ENCODE assay signal across 16 mouse cellular contexts in genomic region chr2:93174159-93174558, GRCm38 (mm10). TPM values are rescaled to one million over a fixed set of nuclear protein-coding genes. Genes with fewer than 3 reads are reported as not detected.
DNase-seq lines count a peak whose midpoint lies in the region; ATAC-seq and TF ChIP-seq lines count a peak whose summit lies in the region.
"Had no signal": no experiment of that assay in that cellular context is flagged by ENCODE, and none has a peak within 500 bp of the region (broad histone marks: within the 10 kb centered on the region; RNA-seq: fewer than 3 reads in every experiment).

No protein-coding gene starts in this region.

- TF ChIP-seq EP300 in lung, postnatal 0 days (IDR thresholded peaks at IDR 0.05), result no peak

- H3K4me2 ChIP-seq in hindbrain, embryonic 12.5 days (replicated peaks), result no peak overlapping the region
- H3K4me2 ChIP-seq in hindbrain, embryonic 14.5 days (replicated peaks), result no peak overlapping the region
- H3K4me2 ChIP-seq in midbrain, embryonic 12.5 days (replicated peaks), result peak overlapping the region; percentile 15; the same call in 1 of the 2 replicates
- no peak overlapping the region for H3K4me2 ChIP-seq in lung, postnatal 0 days (replicated peaks; ENCODE audit: low read depth, low read length)
- H3K4me2 ChIP-seq: heart, embryonic 12.5 days; lung, embryonic 14.5 days; stomach, embryonic 15.5 days had no signal

- peak overlapping the region; percentile 60 for H3K27ac ChIP-seq in hindbrain, embryonic 12.5 days
- H3K27ac ChIP-seq in hindbrain, embryonic 14.5 days, result no peak overlapping the region
- peak overlapping the region; percentile 93 for H3K27ac ChIP-seq in midbrain, embryonic 12.5 days (replicated peaks)
- H3K27ac ChIP-seq in lung, postnatal 0 days (ENCODE audit: low read length), result no peak overlapping the region
- H3K27ac ChIP-seq: stomach, embryonic 15.5 days had no signal

- H3K4me1 ChIP-seq in hindbrain, embryonic 12.5 days, result peaks cover 79% of the 10 kb centered on the region
- peaks cover 41% of the 10 kb centered on the region for H3K4me1 ChIP-seq in hindbrain, embryonic 14.5 days (replicated peaks; ENCODE audit: control insufficient read depth, insufficient read depth, low read length)
- H3K4me1 ChIP-seq in midbrain, embryonic 12.5 days, result peaks cover 72% of the 10 kb centered on the region
- peaks cover 10% of the 10 kb centered on the region; the same call in 1 of the 2 replicates for H3K4me1 ChIP-seq in lung, postnatal 0 days (ENCODE audit: insufficient read depth, low read depth, low read length)

- peaks cover 7% of the 10 kb centered on the region; the same call in 1 of the 2 replicates for H3K27me3 ChIP-seq in hindbrain, embryonic 12.5 days
- no peaks in the 10 kb centered on the region for H3K27me3 ChIP-seq in hindbrain, embryonic 14.5 days (ENCODE audit: control insufficient read depth, insufficient read depth, low read length)
- peaks cover 15% of the 10 kb centered on the region for H3K27me3 ChIP-seq in midbrain, embryonic 12.5 days
- H3K27me3 ChIP-seq in lung, postnatal 0 days (replicated peaks; ENCODE audit: insufficient read depth, low read length), result no peaks in the 10 kb centered on the region

- TF ChIP-seq CTCF in brain, embryonic 14.5 days (IDR thresholded peaks at IDR 0.05; ENCODE audit: borderline replicate concordance, extremely low read depth, insufficient read depth, insufficient read length), result no peak
- no peak for TF ChIP-seq CTCF in lung, postnatal 0 days (IDR thresholded peaks at IDR 0.05)

- no peak overlapping the region for H3K4me3 ChIP-seq in hindbrain, embryonic 12.5 days
- no peak overlapping the region for H3K4me3 ChIP-seq in hindbrain, embryonic 14.5 days (replicated peaks; ENCODE audit: low read length)
- H3K4me3 ChIP-seq in midbrain, embryonic 12.5 days, result no peak overlapping the region
- no peak overlapping the region for H3K4me3 ChIP-seq in lung, postnatal 0 days (ENCODE audit: low read depth, low read length)
- H3K4me3 ChIP-seq: heart, embryonic 12.5 days; megakaryocyte, embryonic 14.5 days; stomach, embryonic 15.5 days had no signal

- no peak overlapping the region for H3K9ac ChIP-seq in hindbrain, embryonic 12.5 days
- no peak overlapping the region for H3K9ac ChIP-seq in hindbrain, embryonic 14.5 days
- no peak overlapping the region for H3K9ac ChIP-seq in midbrain, embryonic 12.5 days (replicated peaks)
- H3K9ac ChIP-seq in lung, postnatal 0 days (replicated peaks; ENCODE audit: low read depth), result no peak overlapping the region
- H3K9ac ChIP-seq: heart, embryonic 12.5 days; lung, embryonic 14.5 days; stomach, embryonic 15.5 days had no signal

- H3K36me3 ChIP-seq in hindbrain, embryonic 12.5 days, result no peaks in the 10 kb centered on the region
- no peaks in the 10 kb centered on the region for H3K36me3 ChIP-seq in hindbrain, embryonic 14.5 days (replicated peaks; ENCODE audit: control insufficient read depth, insufficient read depth)
- no peaks in the 10 kb centered on the region for H3K36me3 ChIP-seq in midbrain, embryonic 12.5 days
- H3K36me3 ChIP-seq in lung, postnatal 0 days (ENCODE audit: insufficient read depth, low read length), result no peaks in the 10 kb centered on the region
- H3K36me3 ChIP-seq: heart, embryonic 12.5 days; stomach, embryonic 15.5 days had no signal

- peak; percentile 10; the same call in 1 of the 2 replicates for ATAC-seq in hindbrain, embryonic 12.5 days (ENCODE audit: low FRiP score)
- ATAC-seq in hindbrain, embryonic 14.5 days (ENCODE audit: low FRiP score), result no peak
- ATAC-seq in midbrain, embryonic 12.5 days (ENCODE audit: low FRiP score, low read depth), result peak; percentile 63
- no peak for ATAC-seq in lung, postnatal 0 days

- H3K9me3 ChIP-seq in hindbrain, embryonic 12.5 days (replicated peaks), result no peaks in the 10 kb centered on the region
- no peaks in the 10 kb centered on the region for H3K9me3 ChIP-seq in hindbrain, embryonic 14.5 days (ENCODE audit: control insufficient read depth, low read length)
- no peaks in the 10 kb centered on the region for H3K9me3 ChIP-seq in midbrain, embryonic 12.5 days
- no peaks in the 10 kb centered on the region for H3K9me3 ChIP-seq in lung, postnatal 0 days (ENCODE audit: low read length)
- H3K9me3 ChIP-seq: heart, embryonic 12.5 days; megakaryocyte, embryonic 14.5 days; stomach, embryonic 15.5 days had no signal

- no peak for TF ChIP-seq POLR2A in brain, embryonic 14.5 days (IDR thresholded peaks at IDR 0.05; ENCODE audit: borderline replicate concordance, extremely low read depth, insufficient read depth, insufficient read length, poor library complexity, severe bottlenecking)

- DNase-seq in hindbrain, embryonic 14.5 days (ENCODE audit: low spot score), result no peak
- peak; percentile 71 for DNase-seq in brain, embryonic 14.5 days (ENCODE audit: low read depth)
- DNase-seq in embryo, embryonic 11 days, result peak; percentile 53
- DNase-seq in lung, postnatal 0 days (ENCODE audit: low spot score), result no peak
- DNase-seq in cerebellum, adult 9-11 months, result no peak
- DNase-seq: cerebellum, postnatal 36 days; gastrocnemius, postnatal 10 days; kidney, postnatal 25 days; liver; lung, embryonic 14.5 days; thymus, postnatal 36 days had no signal

- 11% methylated on average over 5 of the region's 5 CpGs for WGBS in hindbrain, embryonic 12.5 days
- 17% methylated on average over 5 of the region's 5 CpGs for WGBS in hindbrain, embryonic 14.5 days
- WGBS in midbrain, embryonic 12.5 days, result 2% methylated on average over 5 of the region's 5 CpGs
- WGBS in lung, postnatal 0 days, result 40% methylated on average over 5 of the region's 5 CpGs

RNA-seq across cellular contexts. Expression of gene Trp53i11, which starts 13.2 kb away (rescaled TPM):
- polyA plus RNA-seq in hindbrain, embryonic 12.5 days (2016; fragmentation: Nextera tagmentation; extraction: Ambion mirVana), result 142 and 180 TPM in 2 replicates
- 99.4 and 106 TPM in 2 replicates for polyA plus RNA-seq in hindbrain, embryonic 14.5 days (2014; fragmentation: Nextera tagmentation; extraction: Ambion mirVana)
- 145 and 192 TPM in 2 replicates for polyA plus RNA-seq in brain, embryonic 14.5 days (2012; rRNA removed)
- 142 and 172 TPM in 2 replicates for polyA plus RNA-seq in midbrain, embryonic 12.5 days (2016; fragmentation: Nextera tagmentation; extraction: Ambion mirVana)
- 14.8 and 21.1 TPM in 2 replicates for polyA plus RNA-seq in lung, postnatal 0 days (2015; fragmentation: Nextera tagmentation; extraction: Ambion mirVana)

Comparison
In these comparisons a context has a peak if more than half of its experiments do, and no peak if none do; other contexts are left out.
1. ATAC-seq: peak in hindbrain, embryonic 12.5 days (single experiment) and midbrain, embryonic 12.5 days (single experiment); none in hindbrain, embryonic 14.5 days (single experiment) and lung, postnatal 0 days (single experiment).
2. H3K27ac ChIP-seq: peak in hindbrain, embryonic 12.5 days (single experiment) and midbrain, embryonic 12.5 days (single experiment); none in hindbrain, embryonic 14.5 days (single experiment) and lung, postnatal 0 days (single experiment).
3. DNase-seq: peak in brain, embryonic 14.5 days (single experiment) and embryo, embryonic 11 days (single experiment); none in hindbrain, embryonic 14.5 days (single experiment), lung, postnatal 0 days (single experiment) and cerebellum, adult 9-11 months (single experiment).